In the genomic region with DNA sequence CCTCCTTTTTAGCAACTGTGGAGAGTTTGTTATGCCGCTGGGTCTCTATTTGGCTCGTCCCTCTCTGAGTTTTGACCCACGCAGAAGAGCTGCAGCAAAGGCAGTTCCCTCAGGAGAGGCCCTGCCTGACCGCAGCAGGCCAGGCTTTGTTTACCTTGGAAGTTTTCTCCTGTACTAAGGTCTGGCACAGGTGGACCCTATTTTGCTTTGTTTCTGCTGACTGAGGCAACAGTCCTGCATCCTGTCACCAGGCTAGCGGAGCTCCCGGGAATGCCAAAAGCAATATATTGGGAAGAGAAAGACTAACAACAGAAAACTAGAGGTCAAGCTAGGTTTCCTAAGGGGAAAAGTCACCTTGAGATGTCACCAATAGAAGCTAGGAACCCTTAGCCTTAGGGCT, we compare ENCODE assay signal across 16 mouse cellular contexts. TPM values are rescaled to one million over a fixed set of nuclear protein-coding genes. Genes with fewer than 3 reads are reported as not detected.
"Had no signal": no experiment of that assay in that cellular context is flagged by ENCODE, and none has a peak within 500 bp of the region (broad histone marks: within the 10 kb centered on the region; RNA-seq: fewer than 3 reads in every experiment).

No protein-coding gene starts in this region.

- H3K9me3 ChIP-seq: limb, embryonic 10.5 days; liver, embryonic 13.5 days; lung, embryonic 15.5 days; midbrain, embryonic 13.5 days; neural tube, embryonic 12.5 days had no signal

- H3K36me3 ChIP-seq: limb, embryonic 10.5 days; liver, embryonic 13.5 days; lung, embryonic 15.5 days; midbrain, embryonic 13.5 days; neural tube, embryonic 12.5 days had no signal

- H3K9ac ChIP-seq: liver, embryonic 13.5 days; liver, postnatal 0 days; lung, embryonic 15.5 days; midbrain, embryonic 13.5 days; neural tube, embryonic 12.5 days had no signal

- H3K4me3 ChIP-seq: left cerebral cortex, adult 2 months; limb, embryonic 10.5 days; liver, embryonic 13.5 days; lung, embryonic 15.5 days; midbrain, embryonic 13.5 days; neural tube, embryonic 12.5 days had no signal

- ATAC-seq: liver, postnatal 0 days; midbrain, embryonic 13.5 days had no signal

- H3K4me1 ChIP-seq: liver, embryonic 13.5 days; midbrain, embryonic 13.5 days; neural tube, embryonic 12.5 days had no signal

- H3K27me3 ChIP-seq: liver, embryonic 13.5 days; lung, embryonic 15.5 days; midbrain, embryonic 13.5 days; neural tube, embryonic 12.5 days had no signal

- H3K27ac ChIP-seq: left cerebral cortex, adult 2 months; limb, embryonic 10.5 days; liver, embryonic 13.5 days; lung, embryonic 15.5 days; midbrain, embryonic 13.5 days; neural tube, embryonic 12.5 days had no signal

- DNase-seq: kidney, postnatal 25 days; liver, embryonic 13.5 days; liver, postnatal 0 days; lung, postnatal 14 days; retina, postnatal 1 day; right cerebral cortex, postnatal 4 days; spleen, adult 18-20 months; thymus, adult 2 months; thymus, postnatal 25 days had no signal

- H3K4me2 ChIP-seq: liver, embryonic 13.5 days; lung, embryonic 15.5 days; midbrain, embryonic 13.5 days; neural tube, embryonic 12.5 days had no signal

RNA-seq across cellular contexts. Expression of gene Gxylt2, which starts 29.8 kb away (rescaled TPM):
- total RNA-seq: megakaryocyte-erythroid progenitor cell, adult 5-6 weeks; neutrophil, adult 5-6 weeks had no signal
